ENCODE assay signal across 20 mouse cellular contexts in genomic region chr10:69954657-69955267, GRCm38 (mm10).
"Had no signal": no experiment of that assay in that cellular context is flagged by ENCODE, and none has a peak within 500 bp of the region (broad histone marks: within the 10 kb centered on the region; RNA-seq: fewer than 3 reads in every experiment).

No protein-coding gene starts in this region.

- H3K27me3 ChIP-seq: kidney, embryonic 15.5 days; liver, embryonic 15.5 days; midbrain, embryonic 12.5 days; midbrain, embryonic 15.5 days; neural tube, embryonic 12.5 days; neural tube, embryonic 15.5 days had no signal

- ATAC-seq: lung, postnatal 0 days; midbrain, embryonic 15.5 days had no signal

- H3K9me3 ChIP-seq: kidney, embryonic 15.5 days; liver, embryonic 15.5 days; midbrain, embryonic 12.5 days; midbrain, embryonic 15.5 days; neural tube, embryonic 12.5 days; neural tube, embryonic 15.5 days had no signal

- H3K4me1 ChIP-seq: kidney, embryonic 15.5 days; liver, embryonic 15.5 days; midbrain, embryonic 12.5 days; midbrain, embryonic 15.5 days; neural tube, embryonic 12.5 days; neural tube, embryonic 15.5 days had no signal

- H3K4me3 ChIP-seq: kidney, embryonic 15.5 days; left cerebral cortex, adult 2 months; liver, embryonic 15.5 days; midbrain, embryonic 12.5 days; midbrain, embryonic 15.5 days; neural tube, embryonic 12.5 days; neural tube, embryonic 15.5 days had no signal

- H3K27ac ChIP-seq: kidney, embryonic 15.5 days; left cerebral cortex, adult 2 months; liver, embryonic 15.5 days; macrophage; midbrain, embryonic 12.5 days; midbrain, embryonic 15.5 days; neural tube, embryonic 12.5 days; neural tube, embryonic 15.5 days; stomach, postnatal 0 days had no signal

- DNase-seq: kidney, postnatal 10 days; kidney, postnatal 36 days; layer of hippocampus, postnatal 36 days; lung, embryonic 14.5 days; right cerebral cortex, adult 18-20 months; right cerebral cortex, postnatal 14 days; right cerebral cortex, postnatal 4 days; thymus, adult 2 months; thymus, postnatal 25 days had no signal

- H3K9ac ChIP-seq: kidney, embryonic 15.5 days; liver, embryonic 15.5 days; lung, embryonic 14.5 days; midbrain, embryonic 12.5 days; midbrain, embryonic 15.5 days; neural tube, embryonic 12.5 days; neural tube, embryonic 15.5 days had no signal

- H3K4me2 ChIP-seq: kidney, embryonic 15.5 days; liver, embryonic 11.5 days; liver, embryonic 15.5 days; lung, embryonic 14.5 days; midbrain, embryonic 12.5 days; midbrain, embryonic 15.5 days; neural tube, embryonic 12.5 days; neural tube, embryonic 15.5 days had no signal
